Mouse (Mus musculus): ENCODE data around the gene Olfml2b. TPM values are rescaled to one million over a fixed set of nuclear protein-coding genes. Genes with fewer than 3 reads are reported as not detected.

Gene Olfml2b
- 5.9 and 9.1 TPM in 2 replicates for polyA plus RNA-seq (2012; rRNA removed)

- no peak for TF ChIP-seq CTCF (IDR thresholded peaks at IDR 0.05; ENCODE audit: extremely low read depth, insufficient read depth, low read length)
- TF ChIP-seq POLR2A (IDR thresholded peaks at IDR 0.05; ENCODE audit: extremely low read depth, insufficient read depth, low read length) = no peak
- Histone ChIP-seq H3K4me1 (ENCODE audit: control insufficient read depth, insufficient read depth, low read length) (no peaks in the 10 kb centered on the region), H3K4me3 (ENCODE audit: insufficient read depth, low read length) (peak within 1 kb of the TSS; percentile 35), H3K27ac (ENCODE audit: insufficient read depth, low read length) (peak within 1 kb of the TSS; percentile 2; the same call in 1 of the 2 replicates)
Measured at GRCm38 (mm10) chr1:170644255-170645205, at the start of gene Olfml2b. Gene Olfml2b (plus strand): TSS chr1:170644532.

GRCm38 (mm10) chr1:170594575-170594974 lies 49.8 kb upstream of the Olfml2b start:
- H3K4me3 ChIP-seq (ENCODE audit: insufficient read depth, low read length) = no peak overlapping the region
- no peaks in the 10 kb centered on the region for H3K4me1 ChIP-seq (ENCODE audit: control insufficient read depth, insufficient read depth, low read length)
- TF ChIP-seq CTCF (IDR thresholded peaks at IDR 0.05; ENCODE audit: extremely low read depth, insufficient read depth, low read length) (no peak), POLR2A (IDR thresholded peaks at IDR 0.05; ENCODE audit: extremely low read depth, insufficient read depth, low read length) (no peak)
- H3K27ac ChIP-seq (ENCODE audit: insufficient read depth, low read length) = no peak overlapping the region

GRCm38 (mm10) chr1:170605228-170606001 lies 38.9 kb upstream of the Olfml2b start:
- Histone ChIP-seq H3K27ac (ENCODE audit: insufficient read depth, low read length) (no peak overlapping the region), H3K4me3 (ENCODE audit: insufficient read depth, low read length) (no peak overlapping the region), H3K4me1 (ENCODE audit: control insufficient read depth, insufficient read depth, low read length) (no peaks in the 10 kb centered on the region)
- TF ChIP-seq POLR2A (IDR thresholded peaks at IDR 0.05; ENCODE audit: extremely low read depth, insufficient read depth, low read length) = no peak
- TF ChIP-seq CTCF (IDR thresholded peaks at IDR 0.05; ENCODE audit: extremely low read depth, insufficient read depth, low read length) = no peak

- TF ChIP-seq CTCF (IDR thresholded peaks at IDR 0.05; ENCODE audit: extremely low read depth, insufficient read depth, low read length) (no peak), POLR2A (IDR thresholded peaks at IDR 0.05; ENCODE audit: extremely low read depth, insufficient read depth, low read length) (no peak)
- H3K4me3 ChIP-seq (ENCODE audit: insufficient read depth, low read length) = no peak overlapping the region
- H3K27ac ChIP-seq (ENCODE audit: insufficient read depth, low read length) = no peak overlapping the region
Measured at GRCm38 (mm10) chr1:170607231-170607917, 37.0 kb upstream of the Olfml2b start.

GRCm38 (mm10) chr1:170608461-170609071 lies 35.8 kb upstream of the Olfml2b start:
- Histone ChIP-seq H3K27ac (ENCODE audit: insufficient read depth, low read length) (no peak overlapping the region), H3K4me1 (ENCODE audit: control insufficient read depth, insufficient read depth, low read length) (no peaks in the 10 kb centered on the region), H3K4me3 (ENCODE audit: insufficient read depth, low read length) (no peak overlapping the region)
- TF ChIP-seq CTCF (IDR thresholded peaks at IDR 0.05; ENCODE audit: extremely low read depth, insufficient read depth, low read length) (no peak), POLR2A (IDR thresholded peaks at IDR 0.05; ENCODE audit: extremely low read depth, insufficient read depth, low read length) (no peak)

More at GRCm38 (mm10) chr1:170607231-170607917, 37.0 kb upstream of the Olfml2b start:
- no peaks in the 10 kb centered on the region for H3K4me1 ChIP-seq (ENCODE audit: control insufficient read depth, insufficient read depth, low read length)

GRCm38 (mm10) chr1:170609872-170610271 lies 34.5 kb upstream of the Olfml2b start:
- TF ChIP-seq POLR2A (IDR thresholded peaks at IDR 0.05; ENCODE audit: extremely low read depth, insufficient read depth, low read length) = no peak
- no peak for TF ChIP-seq CTCF (IDR thresholded peaks at IDR 0.05; ENCODE audit: extremely low read depth, insufficient read depth, low read length)
- Histone ChIP-seq H3K4me1 (ENCODE audit: control insufficient read depth, insufficient read depth, low read length) (no peaks in the 10 kb centered on the region), H3K4me3 (ENCODE audit: insufficient read depth, low read length) (no peak overlapping the region), H3K27ac (ENCODE audit: insufficient read depth, low read length) (no peak overlapping the region)

- TF ChIP-seq POLR2A (IDR thresholded peaks at IDR 0.05; ENCODE audit: extremely low read depth, insufficient read depth, low read length) = no peak
- no peak for TF ChIP-seq CTCF (IDR thresholded peaks at IDR 0.05; ENCODE audit: extremely low read depth, insufficient read depth, low read length)
- Histone ChIP-seq H3K4me1 (ENCODE audit: control insufficient read depth, insufficient read depth, low read length) (no peaks in the 10 kb centered on the region), H3K4me3 (ENCODE audit: insufficient read depth, low read length) (no peak overlapping the region), H3K27ac (ENCODE audit: insufficient read depth, low read length) (no peak overlapping the region)
Measured at GRCm38 (mm10) chr1:170610289-170610688, 34.0 kb upstream of the Olfml2b start.

- no peak overlapping the region for H3K4me3 ChIP-seq (ENCODE audit: insufficient read depth, low read length)
- no peak overlapping the region for H3K27ac ChIP-seq (ENCODE audit: insufficient read depth, low read length)
- TF ChIP-seq CTCF (IDR thresholded peaks at IDR 0.05; ENCODE audit: extremely low read depth, insufficient read depth, low read length) (no peak), POLR2A (IDR thresholded peaks at IDR 0.05; ENCODE audit: extremely low read depth, insufficient read depth, low read length) (no peak)
- H3K4me1 ChIP-seq (ENCODE audit: control insufficient read depth, insufficient read depth, low read length) = no peaks in the 10 kb centered on the region
Measured at GRCm38 (mm10) chr1:170610695-170611094, 33.6 kb upstream of the Olfml2b start.

GRCm38 (mm10) chr1:170611631-170612030 lies 32.7 kb upstream of the Olfml2b start:
- no peak overlapping the region for H3K27ac ChIP-seq (ENCODE audit: insufficient read depth, low read length)
- TF ChIP-seq POLR2A (IDR thresholded peaks at IDR 0.05; ENCODE audit: extremely low read depth, insufficient read depth, low read length) (no peak), CTCF (IDR thresholded peaks at IDR 0.05; ENCODE audit: extremely low read depth, insufficient read depth, low read length) (no peak)
- H3K4me3 ChIP-seq (ENCODE audit: insufficient read depth, low read length) = no peak overlapping the region

More at GRCm38 (mm10) chr1:170611631-170612030, 32.7 kb upstream of the Olfml2b start:
- H3K4me1 ChIP-seq (ENCODE audit: control insufficient read depth, insufficient read depth, low read length) = no peaks in the 10 kb centered on the region

All from cortical plate, adult 2 months (tissue).